Comparison of ENCODE assay signal across 8 mouse cellular contexts in genomic region chr2:49727199-49727598, GRCm38 (mm10).
DNase-seq lines count a peak whose midpoint lies in the region; ATAC-seq and TF ChIP-seq lines count a peak whose summit lies in the region.

No protein-coding gene starts in this region.

- H3K4me1 ChIP-seq in embryonic facial prominence, embryonic 10.5 days = peaks cover 68% of the 10 kb centered on the region
- no peaks in the 10 kb centered on the region; the same call in 1 of the 2 replicates for H3K4me1 ChIP-seq in kidney, embryonic 14.5 days (ENCODE audit: control insufficient read depth, insufficient read depth, low read length)
- H3K4me1 ChIP-seq in limb, embryonic 14.5 days (ENCODE audit: control insufficient read depth, insufficient read depth, low read length) = peaks cover 4% of the 10 kb centered on the region; the same call in 1 of the 2 replicates

- no peaks in the 10 kb centered on the region for H3K9me3 ChIP-seq in embryonic facial prominence, embryonic 10.5 days
- H3K9me3 ChIP-seq in kidney, embryonic 14.5 days (ENCODE audit: control insufficient read depth, low read length) = no peaks in the 10 kb centered on the region
- H3K9me3 ChIP-seq in limb, embryonic 14.5 days (ENCODE audit: control insufficient read depth, low read length) = no peaks in the 10 kb centered on the region

- peak; percentile 91 for ATAC-seq in activated CD4-positive, CD25-positive, alpha-beta regulatory T cell, adult 4 months
- peak; percentile 79 for ATAC-seq in kidney, embryonic 14.5 days (ENCODE audit: low FRiP score, low TSS enrichment)
- peak; percentile 85 for ATAC-seq in limb, embryonic 14.5 days (ENCODE audit: low FRiP score, low read depth)

- TF ChIP-seq POLR2A in limb, embryonic 14.5 days (IDR thresholded peaks at IDR 0.05; ENCODE audit: borderline replicate concordance, extremely low read depth, insufficient read depth, insufficient read length) = no peak

- no peak overlapping the region for H3K9ac ChIP-seq in kidney, embryonic 14.5 days (ENCODE audit: low read depth, low read length)
- H3K9ac ChIP-seq in limb, embryonic 14.5 days (ENCODE audit: low read depth, low read length, severe bottlenecking) = no peak overlapping the region

- peaks cover 73% of the 10 kb centered on the region for H3K36me3 ChIP-seq in embryonic facial prominence, embryonic 10.5 days (replicated peaks)
- no peaks in the 10 kb centered on the region; the same call in 1 of the 2 replicates for H3K36me3 ChIP-seq in kidney, embryonic 14.5 days (ENCODE audit: control insufficient read depth, insufficient read depth, low read length)
- peaks cover 10% of the 10 kb centered on the region; the same call in 1 of the 2 replicates for H3K36me3 ChIP-seq in limb, embryonic 14.5 days (ENCODE audit: control insufficient read depth, insufficient read depth, low read length)

- H3K4me3 ChIP-seq in embryonic facial prominence, embryonic 10.5 days = no peak overlapping the region
- no peak overlapping the region for H3K4me3 ChIP-seq in kidney, embryonic 14.5 days (ENCODE audit: low read length)
- H3K4me3 ChIP-seq in limb, embryonic 14.5 days (replicated peaks; ENCODE audit: low read length) = no peak overlapping the region

- peak overlapping the region; percentile 49; the same call in 1 of the 2 replicates for H3K27ac ChIP-seq in embryonic facial prominence, embryonic 10.5 days (replicated peaks)
- H3K27ac ChIP-seq in kidney, embryonic 14.5 days (ENCODE audit: low read depth, low read length) = no peak overlapping the region
- H3K27ac ChIP-seq in limb, embryonic 14.5 days (replicated peaks; ENCODE audit: low read depth, low read length) = no peak overlapping the region

- no peaks in the 10 kb centered on the region for H3K27me3 ChIP-seq in embryonic facial prominence, embryonic 10.5 days (replicated peaks; ENCODE audit: low read depth, poor library complexity, severe bottlenecking)
- no peaks in the 10 kb centered on the region for H3K27me3 ChIP-seq in kidney, embryonic 14.5 days (ENCODE audit: control insufficient read depth, insufficient read depth, low read length)
- H3K27me3 ChIP-seq in limb, embryonic 14.5 days (ENCODE audit: control insufficient read depth, insufficient read depth, low read length) = no peaks in the 10 kb centered on the region

- peak; percentile 76 for DNase-seq in CD4-positive, CD25-positive, alpha-beta regulatory T cell, adult 2 months (ENCODE audit: low read depth, low spot score)
- peak; percentile 81 for DNase-seq in embryonic facial prominence, embryonic 10.5 days (ENCODE audit: low spot score)
- peak; percentile 67 for DNase-seq in heart, adult 8-10 months (ENCODE audit: low spot score)
- peak; percentile 83 for DNase-seq in limb, embryonic 14.5 days (ENCODE audit: low spot score)
- DNase-seq in naive thymus-derived CD4-positive, alpha-beta T cell, adult 2 months (ENCODE audit: low read depth) = peak; percentile 69
- peak; percentile 57 for DNase-seq in testis, postnatal 10 days (ENCODE audit: low spot score)

- no peak overlapping the region for H3K4me2 ChIP-seq in kidney, embryonic 14.5 days (replicated peaks; ENCODE audit: low read depth, low read length)
- H3K4me2 ChIP-seq in limb, embryonic 14.5 days (replicated peaks; ENCODE audit: low read depth, low read length, severe bottlenecking) = no peak overlapping the region

- 17% methylated on average over 7 of the region's 7 CpGs for WGBS in embryonic facial prominence, embryonic 10.5 days
- 15% methylated on average over 7 of the region's 7 CpGs for WGBS in kidney, embryonic 14.5 days
- WGBS in limb, embryonic 14.5 days = 10% methylated on average over 7 of the region's 7 CpGs
